Mouse (Mus musculus): ENCODE measurements around the gene Ccdc85c. TPM values are rescaled to one million over a fixed set of nuclear protein-coding genes. Genes with fewer than 3 reads are reported as not detected.

The Ccdc85c gene
- polyA plus RNA-seq, 1 experiment: 3.4 TPM

GRCm38 (mm10) chr12:108242243-108242745, 32.9 kb downstream of the Ccdc85c start:
- 95% methylated on average over 20 of the region's 20 CpGs for WGBS
- Histone ChIP-seq H3K4me3 (ENCODE audit: extremely low read depth, insufficient read depth, insufficient read length) (no peak overlapping the region), H3K27ac (ENCODE audit: insufficient read depth, low read length) (no peak overlapping the region), H3K27me3 (ENCODE audit: control insufficient read depth, insufficient read depth, low read length) (no peaks in the 10 kb centered on the region), H3K36me3 (ENCODE audit: control insufficient read depth, insufficient read depth, low read length) (no peaks in the 10 kb centered on the region), H3K4me1 (ENCODE audit: control insufficient read depth, insufficient read depth, insufficient read length) (no peaks in the 10 kb centered on the region)
- DNase-seq (ENCODE audit: low read depth in 1 of 2, low spot score in 2 of 2): no peak
- no peak for TF ChIP-seq POLR2A (IDR thresholded peaks at IDR 0.05; ENCODE audit: low read depth, low read length)
- no peak for TF ChIP-seq CTCF (IDR thresholded peaks at IDR 0.05; ENCODE audit: extremely low read depth, insufficient read depth, insufficient read length, insufficient replicate concordance)

- H3K36me3 ChIP-seq (ENCODE audit: control insufficient read depth, insufficient read depth, low read length): no peaks in the 10 kb centered on the region
- H3K4me3 ChIP-seq (ENCODE audit: extremely low read depth, insufficient read depth, insufficient read length): no peak overlapping the region
- no peaks in the 10 kb centered on the region for H3K4me1 ChIP-seq (ENCODE audit: control insufficient read depth, insufficient read depth, insufficient read length)
- H3K27me3 ChIP-seq (ENCODE audit: control insufficient read depth, insufficient read depth, low read length): no peaks in the 10 kb centered on the region
- TF ChIP-seq CTCF (IDR thresholded peaks at IDR 0.05; ENCODE audit: extremely low read depth, insufficient read depth, insufficient read length, insufficient replicate concordance) (no peak), POLR2A (IDR thresholded peaks at IDR 0.05; ENCODE audit: low read depth, low read length) (no peak)
- 74% methylated on average over 6 of the region's 6 CpGs for WGBS
- DNase-seq (ENCODE audit: low read depth in 1 of 2, low spot score in 2 of 2): no peak
- no peak overlapping the region for H3K27ac ChIP-seq (ENCODE audit: insufficient read depth, low read length)
These were observed 33.6 kb downstream of the Ccdc85c start for GRCm38 (mm10) chr12:108241626-108242025.

- no peaks in the 10 kb centered on the region for H3K4me1 ChIP-seq (ENCODE audit: control insufficient read depth, insufficient read depth, insufficient read length)
- no peak overlapping the region for H3K27ac ChIP-seq (ENCODE audit: insufficient read depth, low read length)
- H3K4me3 ChIP-seq (ENCODE audit: extremely low read depth, insufficient read depth, insufficient read length): no peak overlapping the region
- no peak for TF ChIP-seq POLR2A (IDR thresholded peaks at IDR 0.05; ENCODE audit: low read depth, low read length)
- no peak for TF ChIP-seq CTCF (IDR thresholded peaks at IDR 0.05; ENCODE audit: extremely low read depth, insufficient read depth, insufficient read length, insufficient replicate concordance)
- H3K27me3 ChIP-seq (ENCODE audit: control insufficient read depth, insufficient read depth, low read length): no peaks in the 10 kb centered on the region
- no peaks in the 10 kb centered on the region for H3K36me3 ChIP-seq (ENCODE audit: control insufficient read depth, insufficient read depth, low read length)
- DNase-seq (ENCODE audit: low read depth in 1 of 2, low spot score in 2 of 2): no peak
- 21% methylated on average over 21 of the region's 21 CpGs for WGBS
These were observed 34.2 kb downstream of the Ccdc85c start for GRCm38 (mm10) chr12:108240953-108241588.

- DNase-seq (ENCODE audit: low read depth in 1 of 2, low spot score in 2 of 2): no peak
- no peaks in the 10 kb centered on the region for H3K36me3 ChIP-seq (ENCODE audit: control insufficient read depth, insufficient read depth, low read length)
- TF ChIP-seq POLR2A (IDR thresholded peaks at IDR 0.05; ENCODE audit: low read depth, low read length) (no peak), CTCF (IDR thresholded peaks at IDR 0.05; ENCODE audit: extremely low read depth, insufficient read depth, insufficient read length, insufficient replicate concordance) (no peak)
- H3K27me3 ChIP-seq (ENCODE audit: control insufficient read depth, insufficient read depth, low read length): no peaks in the 10 kb centered on the region
- 81% methylated on average over 13 of the region's 13 CpGs for WGBS
- no peak overlapping the region for H3K4me3 ChIP-seq (ENCODE audit: extremely low read depth, insufficient read depth, insufficient read length)
- no peak overlapping the region for H3K27ac ChIP-seq (ENCODE audit: insufficient read depth, low read length)
- no peaks in the 10 kb centered on the region for H3K4me1 ChIP-seq (ENCODE audit: control insufficient read depth, insufficient read depth, insufficient read length)
These were observed 34.8 kb downstream of the Ccdc85c start for GRCm38 (mm10) chr12:108240401-108240890.

- Histone ChIP-seq H3K4me1 (ENCODE audit: control insufficient read depth, insufficient read depth, insufficient read length) (no peaks in the 10 kb centered on the region), H3K27ac (ENCODE audit: insufficient read depth, low read length) (no peak overlapping the region), H3K4me3 (ENCODE audit: extremely low read depth, insufficient read depth, insufficient read length) (no peak overlapping the region), H3K36me3 (ENCODE audit: control insufficient read depth, insufficient read depth, low read length) (no peaks in the 10 kb centered on the region), H3K27me3 (ENCODE audit: control insufficient read depth, insufficient read depth, low read length) (no peaks in the 10 kb centered on the region)
- WGBS: 45% methylated on average over 5 of the region's 5 CpGs
- no peak for DNase-seq (ENCODE audit: low read depth in 1 of 2, low spot score in 2 of 2)
- TF ChIP-seq CTCF (IDR thresholded peaks at IDR 0.05; ENCODE audit: extremely low read depth, insufficient read depth, insufficient read length, insufficient replicate concordance) (no peak), POLR2A (IDR thresholded peaks at IDR 0.05; ENCODE audit: low read depth, low read length) (no peak)
These were observed 35.8 kb downstream of the Ccdc85c start for GRCm38 (mm10) chr12:108239441-108239840.

- Histone ChIP-seq H3K27me3 (ENCODE audit: control insufficient read depth, insufficient read depth, low read length) (no peaks in the 10 kb centered on the region), H3K4me3 (ENCODE audit: extremely low read depth, insufficient read depth, insufficient read length) (no peak overlapping the region), H3K36me3 (ENCODE audit: control insufficient read depth, insufficient read depth, low read length) (no peaks in the 10 kb centered on the region), H3K27ac (ENCODE audit: insufficient read depth, low read length) (no peak overlapping the region), H3K4me1 (ENCODE audit: control insufficient read depth, insufficient read depth, insufficient read length) (no peaks in the 10 kb centered on the region)
- TF ChIP-seq CTCF (IDR thresholded peaks at IDR 0.05; ENCODE audit: extremely low read depth, insufficient read depth, insufficient read length, insufficient replicate concordance) (no peak), POLR2A (IDR thresholded peaks at IDR 0.05; ENCODE audit: low read depth, low read length) (no peak)
- 79% methylated on average over 17 of the region's 17 CpGs for WGBS
- DNase-seq (ENCODE audit: low read depth in 1 of 2, low spot score in 2 of 2): no peak
These were observed 36.7 kb downstream of the Ccdc85c start for GRCm38 (mm10) chr12:108238395-108239035.
